Mouse (Mus musculus) cortical plate, adult 2 months (tissue): ENCODE measurements around the gene Camk1d.

Experiments
- CTCF ChIP-seq: fragments of 200-500 bp; IDR thresholded peaks from 2 replicates; pipeline ENCODE4 v1.5.1; 2011; ENCODE audit warnings: mild to moderate bottlenecking, control low read depth, low read length; ENCODE audit not compliant: insufficient read depth; ENCODE audit errors: extremely low read depth
- POLR2A ChIP-seq: fragments of 200-500 bp; IDR thresholded peaks from 2 replicates; pipeline ENCODE4 v1.6.1; 2011; ENCODE audit warnings: mild to moderate bottlenecking, low read length, control low read depth; ENCODE audit not compliant: insufficient read depth; ENCODE audit errors: extremely low read depth

- no peak for TF ChIP-seq CTCF
- no peak for TF ChIP-seq POLR2A
Measured at GRCm38 (mm10) chr2:5746529-5746928, 32.2 kb upstream of the Camk1d start.
